Mouse (Mus musculus) mesoderm, embryonic 11.5 days (tissue): ENCODE measurements around the gene Aldob.
"Not testable (repeated sequence)": the region's sequence is repeated elsewhere in the genome, so short reads cannot be mapped to it uniquely, and the experiment has no call there.

ENCODE experiments used
- DNase-seq: peaks from one replicate; pipeline ENCODE4 v3.0.0-alpha.2; 2012; ENCODE audit warnings: low read depth, low spot score

The Aldob gene

DNA sequence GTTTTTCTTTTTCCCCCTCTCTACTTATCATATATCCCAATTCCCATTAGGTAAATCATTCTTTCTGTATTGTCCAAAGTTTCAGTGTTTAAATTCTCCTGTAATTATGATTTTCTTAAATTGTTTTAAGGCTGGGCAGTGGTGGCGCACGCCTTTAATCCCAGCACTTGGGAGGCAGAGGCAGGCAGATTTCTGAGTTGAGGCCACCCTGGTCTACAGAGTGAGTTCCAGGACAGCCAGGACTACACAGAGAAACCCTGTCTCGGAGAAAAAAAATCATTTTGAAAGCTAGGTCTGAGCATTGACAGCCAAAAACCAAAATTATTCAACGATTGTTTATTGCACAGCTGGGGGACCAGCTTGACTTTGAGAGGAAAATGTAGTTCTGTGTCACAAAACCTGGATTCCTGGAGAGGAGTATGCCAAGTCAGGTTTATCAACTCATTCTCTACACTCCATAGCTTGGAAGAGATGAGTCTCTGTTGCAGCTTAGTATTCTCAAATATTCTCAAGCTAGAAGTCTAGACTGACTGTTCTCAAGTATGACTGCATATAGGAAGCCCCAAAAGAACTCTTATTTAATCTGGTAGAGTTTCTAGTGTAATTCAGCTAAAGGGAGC, 13.6 kb downstream of the Aldob start:
- DNase-seq, result no peak

DNA sequence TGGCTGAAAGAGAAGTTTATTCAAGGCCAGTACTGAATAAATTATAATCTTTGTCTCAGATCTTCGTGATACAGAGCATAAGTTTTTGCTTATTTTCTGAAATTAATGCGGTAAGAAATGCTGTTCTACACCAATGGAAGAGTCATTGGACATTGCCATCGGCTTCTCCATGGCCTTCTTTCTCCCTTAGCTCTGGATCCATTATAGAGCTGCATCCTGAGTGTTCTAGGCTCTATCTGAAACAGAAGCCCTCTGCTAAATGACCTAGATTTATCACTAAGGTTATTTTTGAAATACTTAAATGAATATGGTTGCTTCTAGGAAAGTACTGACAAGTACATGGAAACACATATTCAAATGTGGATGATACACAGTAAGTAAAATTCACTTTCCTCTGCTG, 14.3 kb downstream of the Aldob start:
- no peak for DNase-seq

DNA sequence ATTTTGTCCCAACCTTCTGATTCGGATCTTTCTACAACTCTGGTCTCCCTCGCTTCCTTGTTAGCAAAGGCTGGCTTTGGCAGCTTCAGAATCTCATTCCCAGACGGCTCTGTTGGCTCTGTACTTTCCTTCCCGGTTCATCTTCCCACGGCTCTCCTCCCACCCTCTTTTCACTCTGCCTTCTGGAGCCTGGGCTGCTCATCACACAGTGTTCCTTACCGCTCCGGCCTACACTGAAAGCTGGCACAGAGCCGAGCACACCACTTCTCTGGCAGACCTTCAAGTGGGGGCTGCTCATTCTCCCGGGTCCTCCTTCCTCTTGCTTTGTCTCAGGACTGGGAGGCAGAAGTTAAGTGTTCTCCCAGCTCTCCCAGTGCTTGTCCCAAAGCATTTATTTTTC, 26.8 kb downstream of the Aldob start:
- no peak for DNase-seq

DNA sequence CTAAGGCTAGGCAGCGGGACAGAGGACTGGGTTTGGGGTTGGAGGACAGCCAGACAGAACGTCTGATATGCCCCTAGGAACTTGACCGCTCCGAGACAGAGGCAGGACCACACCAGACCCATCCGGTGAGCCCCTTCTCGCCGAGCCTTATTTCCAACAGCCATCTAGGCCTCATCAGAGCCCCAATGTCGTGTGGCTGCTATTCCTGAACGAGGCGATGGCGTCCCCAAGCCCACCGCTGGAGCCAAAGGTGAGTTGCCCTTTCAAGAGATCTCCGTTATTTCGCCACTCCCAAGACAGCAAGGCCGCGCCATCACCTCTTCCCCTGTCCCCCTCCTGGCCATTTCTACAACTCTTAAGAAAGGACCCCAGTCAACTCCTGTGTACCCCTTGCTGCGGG, 28.0 kb downstream of the Aldob start:
- DNase-seq, result no peak

DNA sequence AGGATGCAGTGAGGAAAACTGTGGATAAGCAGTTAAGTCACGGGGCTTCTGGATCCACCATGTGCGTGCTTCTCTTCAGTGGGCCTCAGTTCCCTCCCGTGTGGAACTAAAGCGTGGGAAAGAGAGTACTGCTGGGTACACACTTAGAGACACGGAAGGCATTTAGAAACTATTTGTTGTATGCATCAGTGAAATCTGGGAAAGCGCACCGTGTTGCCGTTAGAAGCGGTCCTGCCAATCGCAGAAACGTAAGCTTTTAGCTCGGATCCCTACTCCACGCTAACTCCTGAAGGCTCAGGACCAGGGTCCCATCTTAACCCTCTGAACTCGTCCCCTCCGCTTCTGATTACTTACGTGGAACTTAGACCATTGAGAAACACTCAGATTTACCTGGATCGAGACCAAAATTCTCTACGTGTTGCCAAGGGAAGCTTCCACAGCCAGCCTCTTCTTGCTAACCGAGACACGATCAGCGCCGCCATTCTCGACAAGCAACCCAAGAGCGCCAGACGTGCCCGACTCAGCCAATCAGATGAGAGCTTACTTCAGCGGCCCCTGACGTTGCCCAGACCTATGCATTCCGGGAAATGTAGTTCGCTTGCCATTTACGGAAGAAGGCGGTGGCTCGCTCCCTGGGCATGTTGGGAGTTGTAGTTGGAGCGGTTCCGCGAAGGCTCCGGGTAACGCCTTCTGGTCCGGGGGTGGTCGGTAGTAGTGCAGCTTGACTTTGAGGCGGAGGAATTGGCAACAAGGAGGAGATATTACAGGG, 28.6 kb downstream of the Aldob start, which contains the start of the genes Mrpl50 and Zfp189:
Gene Mrpl50 (minus strand): TSS at position 522 of the 769 bp plus-strand sequence.
Gene Zfp189 (plus strand): TSS at position 605 of the 769 bp plus-strand sequence.
- peak; percentile 97 for DNase-seq

DNA sequence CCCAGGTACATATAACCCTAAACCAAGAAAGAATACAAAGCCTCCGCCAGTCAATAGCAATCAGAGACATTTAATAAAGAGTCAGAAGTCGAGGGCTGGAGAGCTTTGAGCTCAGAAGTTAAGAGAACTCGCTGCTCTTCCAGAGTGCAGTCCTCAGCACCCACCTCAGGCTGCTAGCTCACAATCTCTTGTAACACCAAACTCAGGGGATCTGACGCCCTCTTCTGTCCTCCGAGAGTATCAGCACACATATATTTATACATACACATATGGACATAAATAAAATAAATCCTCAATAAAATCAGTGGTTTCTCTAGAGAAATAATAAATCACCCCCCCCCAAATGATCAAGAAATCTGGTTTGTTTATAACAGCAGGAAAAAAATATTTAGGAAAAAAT, 29.9 kb downstream of the Aldob start:
- peak; percentile 31 for DNase-seq

DNA sequence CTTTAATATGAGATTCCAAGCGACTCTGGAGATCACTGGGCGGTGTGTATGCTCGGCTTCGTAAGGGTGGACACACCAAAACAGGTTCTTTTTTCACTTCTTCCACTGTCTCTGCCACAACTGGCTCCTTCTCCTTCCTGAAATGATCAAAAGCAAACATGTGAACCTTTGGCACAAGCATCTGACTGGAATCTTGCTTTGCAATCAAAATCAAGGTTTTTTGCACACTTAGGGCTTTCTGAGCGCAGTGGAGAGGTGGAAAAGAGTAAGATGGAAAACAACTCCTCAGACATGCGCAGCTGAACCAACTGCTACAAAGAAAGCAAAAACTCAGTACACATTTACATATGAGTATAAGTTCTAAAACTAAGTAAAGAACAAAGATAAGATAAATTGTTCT, 34.9 kb downstream of the Aldob start:
- DNase-seq, result no peak

DNA sequence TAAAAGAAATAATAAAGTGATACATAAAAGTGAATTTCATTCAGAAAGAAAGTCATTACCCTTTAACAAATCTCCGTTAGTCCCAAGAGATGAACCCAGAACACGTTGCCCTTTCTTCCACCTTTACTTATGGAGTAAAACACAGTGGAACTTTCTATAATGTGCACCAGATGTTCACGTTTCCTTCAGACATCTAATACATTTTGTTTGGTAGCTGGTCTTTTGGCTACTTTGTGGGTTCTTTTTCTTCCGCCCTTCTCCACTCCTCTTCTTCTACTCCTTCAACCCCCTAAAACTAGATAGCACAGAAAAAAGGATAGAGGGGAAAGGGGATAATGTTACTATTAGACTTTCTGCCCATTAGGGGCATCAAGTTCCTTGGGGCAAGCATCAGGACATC, 36.7 kb downstream of the Aldob start:
- no peak for DNase-seq

DNA sequence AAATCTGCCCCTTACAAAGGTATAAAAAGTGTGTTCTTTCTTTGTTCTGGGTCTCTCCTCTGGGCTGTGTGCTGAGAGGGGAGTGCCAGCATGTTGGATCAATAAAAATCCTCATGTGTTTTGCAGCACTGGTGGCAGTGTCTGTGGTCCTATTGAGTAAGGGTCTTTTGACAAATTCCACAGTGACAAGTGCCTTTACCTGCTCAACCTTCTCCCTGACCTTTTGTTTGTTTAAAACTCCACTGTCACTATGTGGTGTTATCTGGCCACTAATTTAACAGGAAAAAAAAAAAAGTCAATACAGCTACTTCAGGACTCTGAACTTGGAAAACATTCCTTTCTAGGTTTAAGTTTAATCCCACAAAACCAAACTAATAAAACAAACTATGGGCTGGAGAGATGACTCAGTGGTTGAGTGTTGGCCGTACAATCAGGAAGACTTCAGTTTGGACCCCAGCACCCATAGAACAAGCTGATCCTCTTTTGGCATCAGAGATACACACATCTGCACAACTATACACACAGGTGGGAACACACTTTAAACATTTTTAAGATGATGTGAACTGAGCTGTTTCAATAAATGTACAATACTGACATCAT, 39.0 kb downstream of the Aldob start:
- not testable (repeated sequence) for DNase-seq

DNA sequence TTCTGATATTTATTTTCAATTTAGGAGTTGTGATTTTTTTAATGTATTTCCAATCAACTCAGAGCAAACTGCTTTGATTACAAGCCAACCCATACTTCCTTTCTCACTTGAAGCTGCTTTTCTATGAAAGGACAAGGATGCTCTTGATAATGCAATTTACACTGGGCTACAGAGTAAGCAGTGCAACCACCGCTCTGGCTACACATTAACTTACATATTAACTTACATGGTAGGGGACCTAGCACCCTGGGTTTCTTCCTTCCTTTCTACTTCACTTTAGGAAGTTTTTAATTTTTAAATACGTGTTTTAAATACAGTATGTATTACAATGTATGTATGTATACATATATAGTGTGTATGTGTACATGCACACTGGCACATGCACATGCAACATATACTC, 40.2 kb downstream of the Aldob start:
- no peak for DNase-seq

DNA sequence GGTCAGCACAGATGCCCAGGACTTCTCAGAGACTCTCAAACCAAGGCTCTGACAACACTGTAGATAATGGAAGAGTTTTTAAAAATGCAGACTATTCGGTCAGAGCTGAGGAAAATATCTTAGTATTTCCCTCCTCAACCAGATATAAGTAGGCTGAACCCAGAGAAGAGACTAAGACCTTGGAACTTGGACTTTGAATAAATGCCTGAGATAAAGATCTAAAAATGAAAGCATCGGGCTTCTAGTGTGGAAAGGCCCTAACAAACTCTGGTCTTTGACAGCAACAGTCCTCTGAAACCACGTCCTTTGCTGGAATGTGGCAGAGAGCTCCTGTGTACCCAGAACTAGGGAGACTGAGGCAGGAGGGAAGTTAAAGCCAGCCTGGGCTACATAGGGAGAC, 43.0 kb downstream of the Aldob start, which contains the start of gene Baat:
Gene Baat (minus strand): TSS at position 172 of the 400 bp plus-strand sequence.
- DNase-seq, result no peak

DNA sequence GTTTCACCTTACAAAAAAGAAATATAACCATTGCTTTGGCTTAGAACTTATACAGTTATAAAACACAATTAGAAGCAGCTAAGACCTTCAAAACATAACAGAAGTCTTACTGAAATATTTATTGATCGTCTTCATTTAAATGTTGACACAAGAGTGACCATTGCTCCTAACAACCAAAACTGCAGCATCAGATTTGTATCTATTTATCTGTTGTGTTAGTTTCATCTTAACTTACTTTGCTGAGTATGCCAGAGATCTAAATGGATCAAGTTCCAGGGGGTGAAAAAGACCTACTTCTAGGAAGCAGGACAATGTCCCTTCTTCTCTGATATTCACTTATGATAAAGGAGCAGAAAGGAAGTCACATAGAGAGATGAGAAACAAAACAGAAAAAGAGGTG, 45.8 kb downstream of the Aldob start:
- no peak for DNase-seq
